Mouse (Mus musculus) hindbrain, embryonic 12.5 days (tissue): Measurements from ENCODE around the gene Slc37a4. TPM values are rescaled to one million over a fixed set of nuclear protein-coding genes. Genes with fewer than 3 reads are reported as not detected.
"Not testable (repeated sequence)": the region's sequence is repeated elsewhere in the genome, so short reads cannot be mapped to it uniquely, and the experiment has no call there.

Experiments
- ATAC-seq: fragments of 200-750 bp; cut with Nextera tagmentation; 2 replicates; pipeline ENCODE4 v1.8.0; 2017; ENCODE audit warnings: moderate TSS enrichment; ENCODE audit not compliant: low FRiP score
- H3K27ac ChIP-seq: fragments of 300-500 bp; sonication (generic); 2 replicates; pipeline ENCODE4 v1.5.1; 2016; ENCODE audit warnings: mild to moderate bottlenecking
- H3K27me3 ChIP-seq: fragments of 300-500 bp; sonication (generic); 2 replicates; pipeline ENCODE4 v1.6.1; 2016; ENCODE audit warnings: mild to moderate bottlenecking
- H3K36me3 ChIP-seq: fragments of 300-500 bp; sonication (generic); 2 replicates; pipeline ENCODE4 v1.6.1; 2016; ENCODE audit warnings: mild to moderate bottlenecking
- H3K4me1 ChIP-seq: fragments of 300-500 bp; sonication (generic); 2 replicates; pipeline ENCODE4 v1.6.1; 2016
- H3K4me2 ChIP-seq: fragments of 300-500 bp; sonication (generic); replicated peaks from 2 replicates; pipeline ENCODE4 v1.6.1; 2016; ENCODE audit warnings: mild to moderate bottlenecking
- H3K4me3 ChIP-seq: fragments of 300-500 bp; sonication (generic); 2 replicates; pipeline ENCODE4 v1.5.1; 2016; ENCODE audit warnings: mild to moderate bottlenecking
- H3K9ac ChIP-seq: fragments of 300-500 bp; sonication (generic); 2 replicates; pipeline ENCODE4 v1.6.1; 2016; ENCODE audit warnings: mild to moderate bottlenecking, moderate library complexity
- H3K9me3 ChIP-seq: fragments of 300-500 bp; sonication (generic); replicated peaks from 2 replicates; pipeline ENCODE4 v1.6.1; 2016; ENCODE audit warnings: mild to moderate bottlenecking
- WGBS: fragments of 180-500 bp; shearing (Covaris S2); methylation state at CpG from one replicate; pipeline ENCODE4 v1.1.7; 2016; 5-methylcytosine and 5-hydroxymethylcytosine counted together
- polyA plus RNA-seq: library from polyadenylated mRNA; unstranded; fragments of >200 nt; fragmentation: Nextera tagmentation; extraction: Ambion mirVana; gene quantifications from 2 replicates; pipeline ENCODE4 v1.2.1, GENCODE M21; 2016

Gene Slc37a4
- polyA plus RNA-seq, 1 experiment from 2014 or later: 38.7 TPM

- no peak overlapping the region for H3K9ac ChIP-seq
- 87% methylated on average over 6 of the region's 6 CpGs for whole genome bisulfite sequencing
- no peaks in the 10 kb centered on the region for H3K9me3 ChIP-seq
Observed at GRCm38 (mm10) chr9:44376141-44376540, 20.5 kb upstream of the Slc37a4 start.

GRCm38 (mm10) chr9:44377335-44377734 is 19.3 kb upstream of the Slc37a4 start:
- H3K4me1 ChIP-seq: peaks cover 19% of the 10 kb centered on the region
- not testable (repeated sequence) for H3K9ac ChIP-seq, H3K4me2 ChIP-seq, H3K4me3 ChIP-seq, H3K27ac ChIP-seq, ATAC-seq, H3K9me3 ChIP-seq, H3K27me3 ChIP-seq
- peaks cover 15% of the 10 kb centered on the region for H3K36me3 ChIP-seq
- WGBS: 94% methylated on average over 2 of the region's 2 CpGs

More at GRCm38 (mm10) chr9:44376141-44376540, 20.5 kb upstream of the Slc37a4 start:
- Histone ChIP-seq H3K4me2 (no peak overlapping the region), H3K36me3 (peaks cover 3% of the 10 kb centered on the region), H3K27ac (no peak overlapping the region), H3K27me3 (no peaks in the 10 kb centered on the region), H3K4me3 (no peak overlapping the region), H3K4me1 (peaks cover 18% of the 10 kb centered on the region)
- ATAC-seq: no peak

GRCm38 (mm10) chr9:44378153-44378730 is 18.4 kb upstream of the Slc37a4 start:
- WGBS: 92% methylated on average over 5 of the region's 5 CpGs
- Histone ChIP-seq H3K9ac (peak overlapping the region; percentile 73), H3K4me3 (peak overlapping the region; percentile 83), H3K27me3 (no peaks in the 10 kb centered on the region), H3K36me3 (peaks cover 24% of the 10 kb centered on the region), H3K4me1 (peaks cover 19% of the 10 kb centered on the region), H3K9me3 (no peaks in the 10 kb centered on the region), H3K27ac (peak overlapping the region; percentile 87; the same call in 1 of the 2 replicates), H3K4me2 (peak overlapping the region; percentile 97)
- no peak for ATAC-seq

- H3K4me2 ChIP-seq: peak within 1 kb of the TSS; percentile 97
- H3K27ac ChIP-seq: peak within 1 kb of the TSS; percentile 87
- H3K9me3 ChIP-seq: no peaks in the 10 kb centered on the region
- H3K9ac ChIP-seq: peak within 1 kb of the TSS; percentile 94
- H3K27me3 ChIP-seq: no peaks in the 10 kb centered on the region
- H3K4me3 ChIP-seq: peak within 1 kb of the TSS; percentile 83
- H3K4me1 ChIP-seq: peaks cover 19% of the 10 kb centered on the region
- peaks cover 35% of the 10 kb centered on the region for H3K36me3 ChIP-seq
- under 1% methylated on average over 83 of the region's 83 CpGs for WGBS
- ATAC-seq: peak; percentile 97
Observed at GRCm38 (mm10) chr9:44379054-44379834, 17.4 kb upstream of the Slc37a4 start, which contains the start of gene Hyou1. Gene Hyou1 (plus strand): TSS chr9:44379490.

GRCm38 (mm10) chr9:44379862-44380261 is 16.8 kb upstream of the Slc37a4 start:
- Histone ChIP-seq H3K9me3 (no peaks in the 10 kb centered on the region), H3K36me3 (peaks cover 41% of the 10 kb centered on the region), H3K27ac (peak overlapping the region; percentile 81), H3K9ac (peak overlapping the region; percentile 94), H3K4me2 (peak overlapping the region; percentile 97), H3K4me1 (peaks cover 19% of the 10 kb centered on the region), H3K4me3 (peak overlapping the region; percentile 83), H3K27me3 (no peaks in the 10 kb centered on the region)
- ATAC-seq: peak; percentile 30; the same call in 1 of the 2 replicates
- WGBS: 11% methylated on average over 15 of the region's 15 CpGs

- 91% methylated on average over 13 of the region's 13 CpGs for WGBS
- Histone ChIP-seq H3K27me3 (no peaks in the 10 kb centered on the region), H3K36me3 (peaks cover 88% of the 10 kb centered on the region), H3K27ac (no peak overlapping the region), H3K4me1 (peaks cover 14% of the 10 kb centered on the region), H3K9ac (no peak overlapping the region), H3K4me2 (no peak overlapping the region), H3K4me3 (no peak overlapping the region), H3K9me3 (no peaks in the 10 kb centered on the region)
- ATAC-seq: no peak
Observed at GRCm38 (mm10) chr9:44384596-44384995, 12.1 kb upstream of the Slc37a4 start.

- no peaks in the 10 kb centered on the region for H3K4me1 ChIP-seq
- H3K4me3 ChIP-seq: no peak overlapping the region
- no peaks in the 10 kb centered on the region for H3K9me3 ChIP-seq
- no peak overlapping the region for H3K9ac ChIP-seq
- no peak overlapping the region for H3K4me2 ChIP-seq
- peaks cover 97% of the 10 kb centered on the region for H3K36me3 ChIP-seq
- H3K27me3 ChIP-seq: no peaks in the 10 kb centered on the region
- ATAC-seq: no peak
- 79% methylated on average over 3 of the region's 3 CpGs for WGBS
- no peak overlapping the region for H3K27ac ChIP-seq
Observed at GRCm38 (mm10) chr9:44387221-44387620, 9.4 kb upstream of the Slc37a4 start.

GRCm38 (mm10) chr9:44389273-44389672 is 7.4 kb upstream of the Slc37a4 start:
- Histone ChIP-seq H3K9me3 (no peaks in the 10 kb centered on the region), H3K4me2 (no peak overlapping the region), H3K4me3 (no peak overlapping the region), H3K27me3 (no peaks in the 10 kb centered on the region), H3K36me3 (peaks cover 78% of the 10 kb centered on the region), H3K4me1 (no peaks in the 10 kb centered on the region), H3K27ac (no peak overlapping the region), H3K9ac (no peak overlapping the region)
- WGBS: 65% methylated on average over 8 of the region's 8 CpGs
- ATAC-seq: no peak

GRCm38 (mm10) chr9:44391466-44391865 is 5.2 kb upstream of the Slc37a4 start:
- WGBS: 43% methylated on average over 4 of the region's 4 CpGs
- Histone ChIP-seq H3K4me1 (peaks cover 3% of the 10 kb centered on the region; the same call in 1 of the 2 replicates), H3K9me3 (no peaks in the 10 kb centered on the region), H3K4me3 (no peak overlapping the region), H3K36me3 (peaks cover 56% of the 10 kb centered on the region), H3K27me3 (no peaks in the 10 kb centered on the region), H3K27ac (no peak overlapping the region), H3K4me2 (no peak overlapping the region), H3K9ac (no peak overlapping the region)
- no peak for ATAC-seq

GRCm38 (mm10) chr9:44398087-44398486 is 1.4 kb downstream of the Slc37a4 start:
- Histone ChIP-seq H3K4me1 (peaks cover 30% of the 10 kb centered on the region), H3K27ac (peak overlapping the region; percentile 91), H3K9me3 (no peaks in the 10 kb centered on the region), H3K27me3 (no peaks in the 10 kb centered on the region), H3K36me3 (peaks cover 37% of the 10 kb centered on the region), H3K4me2 (peak overlapping the region; percentile 95), H3K9ac (peak overlapping the region; percentile 90), H3K4me3 (peak overlapping the region; percentile 78)
- WGBS: 20% methylated on average over 4 of the region's 4 CpGs
- no peak for ATAC-seq

GRCm38 (mm10) chr9:44398551-44398950 is 1.9 kb downstream of the Slc37a4 start:
- peaks cover 30% of the 10 kb centered on the region for H3K4me1 ChIP-seq
- peak overlapping the region; percentile 95 for H3K4me2 ChIP-seq
- no peak for ATAC-seq
- H3K27ac ChIP-seq: peak overlapping the region; percentile 91
- 76% methylated on average over 9 of the region's 9 CpGs for WGBS
- H3K9me3 ChIP-seq: no peaks in the 10 kb centered on the region
- no peaks in the 10 kb centered on the region for H3K27me3 ChIP-seq
- H3K9ac ChIP-seq: peak overlapping the region; percentile 90
- H3K36me3 ChIP-seq: peaks cover 42% of the 10 kb centered on the region
- peak overlapping the region; percentile 78 for H3K4me3 ChIP-seq

- 84% methylated on average over 13 of the region's 13 CpGs for WGBS
- peak overlapping the region; percentile 38 for H3K9ac ChIP-seq
- H3K27me3 ChIP-seq: no peaks in the 10 kb centered on the region
- peak overlapping the region; percentile 95 for H3K4me2 ChIP-seq
- H3K4me1 ChIP-seq: peaks cover 30% of the 10 kb centered on the region
- no peaks in the 10 kb centered on the region for H3K9me3 ChIP-seq
- H3K4me3 ChIP-seq: no peak overlapping the region
- H3K27ac ChIP-seq: no peak overlapping the region
- H3K36me3 ChIP-seq: peaks cover 49% of the 10 kb centered on the region
- no peak for ATAC-seq
Observed at GRCm38 (mm10) chr9:44399114-44399794, 2.6 kb downstream of the Slc37a4 start.
